Mouse (Mus musculus) stomach, embryonic 14.5 days (tissue): ENCODE measurements at regions not wholly inside any gene's neighbourhood (a gene's known extent, or its start where the extent isn't known, plus 50 kb on each side); places are given as distances from the start of the nearest gene placed in this dataset.

Experiments used
- ATAC-seq: fragments of 200-750 bp; cut with Nextera tagmentation; 2 replicates; pipeline ENCODE4 v1.8.0; 2017; ENCODE audit warnings: low read depth, moderate TSS enrichment; ENCODE audit not compliant: insufficient number of reproducible peaks, insufficient read depth, low FRiP score
- H3K27ac ChIP-seq: fragments of 300-500 bp; sonication (generic); 2 replicates; pipeline ENCODE4 v1.5.1; 2014; ENCODE audit warnings: mild to moderate bottlenecking, low read length, moderate library complexity, mixed read lengths
- H3K27me3 ChIP-seq: fragments of 300-500 bp; sonication (generic); 2 replicates; pipeline ENCODE4 v1.6.1; 2014; ENCODE audit warnings: low read length, control low read depth, mixed read lengths; ENCODE audit not compliant: control insufficient read depth, insufficient read depth
- H3K36me3 ChIP-seq: fragments of 300-500 bp; sonication (generic); 2 replicates; pipeline ENCODE4 v1.6.1; 2014; ENCODE audit warnings: mild to moderate bottlenecking, control low read depth, low read length, moderate library complexity, mixed read lengths; ENCODE audit not compliant: control insufficient read depth, insufficient read depth
- H3K4me1 ChIP-seq: fragments of 300-500 bp; sonication (generic); 2 replicates; pipeline ENCODE4 v1.6.1; 2014; ENCODE audit warnings: low read length, control low read depth, mixed read lengths; ENCODE audit not compliant: control insufficient read depth, insufficient read depth
- H3K4me2 ChIP-seq: fragments of 300-500 bp; sonication (generic); replicated peaks from 2 replicates; pipeline ENCODE4 v1.6.1; 2014; ENCODE audit warnings: low read depth, low read length, control low read depth
- H3K4me3 ChIP-seq: fragments of 300-500 bp; sonication (generic); 2 replicates; pipeline ENCODE4 v1.5.1; 2014; ENCODE audit warnings: low read depth, low read length, control low read depth
- H3K9ac ChIP-seq: fragments of 300-500 bp; sonication (generic); replicated peaks from 2 replicates; pipeline ENCODE4 v1.6.1; 2014; ENCODE audit warnings: low read depth, mild to moderate bottlenecking, control low read depth, low read length, moderate library complexity, mixed read lengths
- H3K9me3 ChIP-seq: fragments of 300-500 bp; sonication (generic); 2 replicates; pipeline ENCODE4 v1.6.1; 2016; ENCODE audit warnings: low read depth, low read length, control low read depth; ENCODE audit not compliant: control insufficient read depth
- WGBS: fragments of 180-500 bp; shearing (Covaris S2); extraction: QIAGEN DNeasy Blood & Tissue Kit; methylation state at CpG from one replicate; pipeline ENCODE4 v1.1.7; 2014; 5-methylcytosine and 5-hydroxymethylcytosine counted together

- peak; percentile 38; the same call in 1 of the 2 replicates for ATAC-seq
- H3K4me3 ChIP-seq: no peak overlapping the region
- H3K4me2 ChIP-seq: no peak overlapping the region; the same call in 1 of the 2 replicates
- H3K27ac ChIP-seq: peak overlapping the region; percentile 83
- no peaks in the 10 kb centered on the region for H3K27me3 ChIP-seq
- H3K4me1 ChIP-seq: peaks cover 16% of the 10 kb centered on the region
- 16% methylated on average over 4 of the region's 4 CpGs for WGBS
- no peaks in the 10 kb centered on the region for H3K36me3 ChIP-seq
- H3K9me3 ChIP-seq: no peaks in the 10 kb centered on the region
- H3K9ac ChIP-seq: no peak overlapping the region
These were observed 61.2 kb downstream of the Calml3 start for GRCm38 (mm10) chr13:3742763-3743401.

- 32% methylated on average over 2 of the region's 2 CpGs for WGBS
These were observed 61.9 kb downstream of the Calml3 start for GRCm38 (mm10) chr13:3742094-3742730.

GRCm38 (mm10) chr13:3730699-3731021 is 73.5 kb downstream of the Calml3 start:
- ATAC-seq: no peak; the same call in 1 of the 2 replicates
- peak overlapping the region; percentile 39; the same call in 1 of the 2 replicates for H3K27ac ChIP-seq
- no peaks in the 10 kb centered on the region for H3K36me3 ChIP-seq
- H3K4me3 ChIP-seq: no peak overlapping the region
- no peak overlapping the region for H3K9ac ChIP-seq
- no peaks in the 10 kb centered on the region for H3K27me3 ChIP-seq
- no peaks in the 10 kb centered on the region for H3K9me3 ChIP-seq
- 0 out of 2 replicates have a peak, but pooled peaks cover 6% of the 10 kb centered on the region for H3K4me1 ChIP-seq
- WGBS: 22% methylated on average over 2 of the region's 2 CpGs
- H3K4me2 ChIP-seq: no peak overlapping the region

More at GRCm38 (mm10) chr13:3742094-3742730, 61.9 kb downstream of the Calml3 start:
- H3K4me3 ChIP-seq: no peak overlapping the region
- H3K27ac ChIP-seq: peak overlapping the region; percentile 83
- no peak overlapping the region for H3K4me2 ChIP-seq
- ATAC-seq: peak; percentile 70
- H3K36me3 ChIP-seq: no peaks in the 10 kb centered on the region
- no peaks in the 10 kb centered on the region for H3K27me3 ChIP-seq
- H3K9ac ChIP-seq: no peak overlapping the region
- H3K4me1 ChIP-seq: peaks cover 16% of the 10 kb centered on the region
- H3K9me3 ChIP-seq: no peaks in the 10 kb centered on the region

GRCm38 (mm10) chr13:3729926-3730698 is 74.0 kb downstream of the Calml3 start:
- Histone ChIP-seq H3K9me3 (no peaks in the 10 kb centered on the region), H3K4me1 (0 out of 2 replicates have a peak, but pooled peaks cover 6% of the 10 kb centered on the region), H3K9ac (no peak overlapping the region), H3K36me3 (no peaks in the 10 kb centered on the region), H3K27ac (peak overlapping the region; percentile 39; the same call in 1 of the 2 replicates), H3K27me3 (no peaks in the 10 kb centered on the region), H3K4me2 (no peak overlapping the region), H3K4me3 (no peak overlapping the region)
- 1% methylated on average over 3 of the region's 3 CpGs for WGBS
- ATAC-seq: peak; percentile 75

GRCm38 (mm10) chr13:3728888-3729287 is 75.2 kb downstream of the Calml3 start:
- no peak overlapping the region for H3K4me2 ChIP-seq
- H3K36me3 ChIP-seq: no peaks in the 10 kb centered on the region
- H3K27ac ChIP-seq: no peak overlapping the region
- 73% methylated on average over 3 of the region's 3 CpGs for WGBS
- no peak overlapping the region for H3K4me3 ChIP-seq
- 0 out of 2 replicates have a peak, but pooled peaks cover 6% of the 10 kb centered on the region for H3K4me1 ChIP-seq
- no peaks in the 10 kb centered on the region for H3K9me3 ChIP-seq
- H3K9ac ChIP-seq: no peak overlapping the region
- no peak for ATAC-seq
- H3K27me3 ChIP-seq: no peaks in the 10 kb centered on the region

- H3K36me3 ChIP-seq: no peaks in the 10 kb centered on the region
- H3K9ac ChIP-seq: no peak overlapping the region
- H3K9me3 ChIP-seq: no peaks in the 10 kb centered on the region
- 35% methylated on average over 5 of the region's 5 CpGs for WGBS
- peak overlapping the region; percentile 44; the same call in 1 of the 2 replicates for H3K27ac ChIP-seq
- H3K27me3 ChIP-seq: no peaks in the 10 kb centered on the region
- no peak overlapping the region for H3K4me3 ChIP-seq
- H3K4me2 ChIP-seq: no peak overlapping the region
- ATAC-seq: peak; percentile 72; the same call in 1 of the 2 replicates
- H3K4me1 ChIP-seq: 0 out of 2 replicates have a peak, but pooled peaks cover 6% of the 10 kb centered on the region
These were observed 77.8 kb downstream of the Calml3 start for GRCm38 (mm10) chr13:3726331-3726781.

- Histone ChIP-seq H3K27ac (peak overlapping the region; percentile 44; the same call in 1 of the 2 replicates), H3K4me2 (no peak overlapping the region), H3K4me3 (no peak overlapping the region), H3K9me3 (no peaks in the 10 kb centered on the region), H3K27me3 (no peaks in the 10 kb centered on the region), H3K9ac (no peak overlapping the region), H3K4me1 (0 out of 2 replicates have a peak, but pooled peaks cover 6% of the 10 kb centered on the region), H3K36me3 (no peaks in the 10 kb centered on the region)
- no peak for ATAC-seq
- 65% methylated on average over 3 of the region's 3 CpGs for WGBS
These were observed 78.3 kb downstream of the Calml3 start for GRCm38 (mm10) chr13:3725803-3726202.

GRCm38 (mm10) chr13:3724313-3724712 is 79.8 kb downstream of the Calml3 start:
- Histone ChIP-seq H3K36me3 (no peaks in the 10 kb centered on the region), H3K27ac (no peak overlapping the region), H3K9ac (no peak overlapping the region), H3K27me3 (no peaks in the 10 kb centered on the region), H3K4me3 (no peak overlapping the region), H3K4me1 (0 out of 2 replicates have a peak, but pooled peaks cover 6% of the 10 kb centered on the region), H3K4me2 (no peak overlapping the region), H3K9me3 (no peaks in the 10 kb centered on the region)
- no peak for ATAC-seq
- 84% methylated on average over 3 of the region's 3 CpGs for WGBS
